Mouse (Mus musculus): ENCODE data around the gene Wap. TPM values are rescaled to one million over a fixed set of nuclear protein-coding genes. Genes with fewer than 3 reads are reported as not detected.

Wap gene
- total and polyA plus RNA-seq, 2 experiments from 2014 or later: not detected

- Histone ChIP-seq H3K4me2 (ENCODE audit: low read depth, low read length) (peak overlapping the region; percentile 37), H3K9ac (replicated peaks; ENCODE audit: low read depth, low read length) (no peak overlapping the region), H3K9me3 (replicated peaks; ENCODE audit: control insufficient read depth, low read length) (no peaks in the 10 kb centered on the region), H3K4me1 (ENCODE audit: control insufficient read depth, insufficient read depth) (peaks cover 20% of the 10 kb centered on the region), H3K36me3 (replicated peaks; ENCODE audit: control insufficient read depth, insufficient read depth, low read length) (no peaks in the 10 kb centered on the region), H3K27ac (ENCODE audit: low read depth) (no peak overlapping the region), H3K4me3 (ENCODE audit: low read depth, low read length) (no peak overlapping the region), H3K27me3 (ENCODE audit: control insufficient read depth, insufficient read depth, low read length) (peaks cover 37% of the 10 kb centered on the region)
- DNase-seq (ENCODE audit: low spot score) (peak; percentile 70), ATAC-seq (ENCODE audit: insufficient read depth, low read depth) (peak; percentile 78)
- TF ChIP-seq CTCF (IDR thresholded peaks at IDR 0.05; ENCODE audit: low read depth): no peak
- no peak for TF ChIP-seq EP300 (IDR thresholded peaks at IDR 0.05; ENCODE audit: low read depth)
- 10% methylated on average over 12 of the region's 12 CpGs for WGBS
Observed at GRCm38 (mm10) chr11:6603887-6604603, 34.4 kb downstream of the Wap start.

GRCm38 (mm10) chr11:6603224-6603623 is 35.2 kb downstream of the Wap start:
- H3K27ac ChIP-seq (ENCODE audit: low read depth): no peak overlapping the region
- ATAC-seq (ENCODE audit: insufficient read depth, low read depth) (no peak), DNase-seq (ENCODE audit: low spot score) (peak; percentile 3)
- H3K4me2 ChIP-seq (ENCODE audit: low read depth, low read length): no peak overlapping the region
- 62% methylated on average over 9 of the region's 9 CpGs for WGBS
- H3K9ac ChIP-seq (replicated peaks; ENCODE audit: low read depth, low read length): no peak overlapping the region
- no peak overlapping the region for H3K4me3 ChIP-seq (ENCODE audit: low read depth, low read length)
- peaks cover 2% of the 10 kb centered on the region; the same call in 1 of the 2 replicates for H3K36me3 ChIP-seq (replicated peaks; ENCODE audit: control insufficient read depth, insufficient read depth, low read length)
- peaks cover 37% of the 10 kb centered on the region for H3K27me3 ChIP-seq (ENCODE audit: control insufficient read depth, insufficient read depth, low read length)
- H3K9me3 ChIP-seq (replicated peaks; ENCODE audit: control insufficient read depth, low read length): no peaks in the 10 kb centered on the region
- H3K4me1 ChIP-seq (ENCODE audit: control insufficient read depth, insufficient read depth): peaks cover 20% of the 10 kb centered on the region
- no peak for TF ChIP-seq CTCF (IDR thresholded peaks at IDR 0.05; ENCODE audit: low read depth)
- no peak for TF ChIP-seq EP300 (IDR thresholded peaks at IDR 0.05; ENCODE audit: low read depth)

GRCm38 (mm10) chr11:6602662-6603061 is 35.8 kb downstream of the Wap start:
- H3K27me3 ChIP-seq (ENCODE audit: control insufficient read depth, insufficient read depth, low read length): peaks cover 37% of the 10 kb centered on the region
- H3K9ac ChIP-seq (replicated peaks; ENCODE audit: low read depth, low read length): no peak overlapping the region
- no peaks in the 10 kb centered on the region for H3K9me3 ChIP-seq (replicated peaks; ENCODE audit: control insufficient read depth, low read length)
- peaks cover 20% of the 10 kb centered on the region for H3K4me1 ChIP-seq (ENCODE audit: control insufficient read depth, insufficient read depth)
- 89% methylated on average over 9 of the region's 9 CpGs for WGBS
- no peak overlapping the region for H3K27ac ChIP-seq (ENCODE audit: low read depth)
- DNase-seq (ENCODE audit: low spot score): no peak
- H3K4me2 ChIP-seq (ENCODE audit: low read depth, low read length): no peak overlapping the region
- no peak for ATAC-seq (ENCODE audit: insufficient read depth, low read depth)
- peaks cover 5% of the 10 kb centered on the region; the same call in 1 of the 2 replicates for H3K36me3 ChIP-seq (replicated peaks; ENCODE audit: control insufficient read depth, insufficient read depth, low read length)
- no peak for TF ChIP-seq CTCF (IDR thresholded peaks at IDR 0.05; ENCODE audit: low read depth)
- no peak for TF ChIP-seq EP300 (IDR thresholded peaks at IDR 0.05; ENCODE audit: low read depth)
- no peak overlapping the region for H3K4me3 ChIP-seq (ENCODE audit: low read depth, low read length)

- H3K4me1 ChIP-seq (ENCODE audit: control insufficient read depth, insufficient read depth): peaks cover 20% of the 10 kb centered on the region
- H3K4me2 ChIP-seq (ENCODE audit: low read depth, low read length): no peak overlapping the region
- no peaks in the 10 kb centered on the region for H3K9me3 ChIP-seq (replicated peaks; ENCODE audit: control insufficient read depth, low read length)
- DNase-seq (ENCODE audit: low spot score): peak; percentile 4
- no peak for TF ChIP-seq CTCF (IDR thresholded peaks at IDR 0.05; ENCODE audit: low read depth)
- TF ChIP-seq EP300 (IDR thresholded peaks at IDR 0.05; ENCODE audit: low read depth): no peak
- ATAC-seq (ENCODE audit: insufficient read depth, low read depth): no peak
- H3K27ac ChIP-seq (ENCODE audit: low read depth): no peak overlapping the region
- no peak overlapping the region for H3K4me3 ChIP-seq (ENCODE audit: low read depth, low read length)
- H3K9ac ChIP-seq (replicated peaks; ENCODE audit: low read depth, low read length): no peak overlapping the region
- peaks cover 8% of the 10 kb centered on the region for H3K36me3 ChIP-seq (replicated peaks; ENCODE audit: control insufficient read depth, insufficient read depth, low read length)
- H3K27me3 ChIP-seq (ENCODE audit: control insufficient read depth, insufficient read depth, low read length): peaks cover 31% of the 10 kb centered on the region
- WGBS: 71% methylated on average over 20 of the region's 20 CpGs
Observed at GRCm38 (mm10) chr11:6601649-6602480, 36.6 kb downstream of the Wap start.

- no peak for ATAC-seq (ENCODE audit: insufficient read depth, low read depth)
- H3K27me3 ChIP-seq (ENCODE audit: control insufficient read depth, insufficient read depth, low read length): peaks cover 17% of the 10 kb centered on the region; the same call in 1 of the 2 replicates
Observed at GRCm38 (mm10) chr11:6600284-6600944, 38.0 kb downstream of the Wap start.

More at GRCm38 (mm10) chr11:6600284-6600944, 38.0 kb downstream of the Wap start:
- Histone ChIP-seq H3K4me3 (ENCODE audit: low read depth, low read length) (no peak overlapping the region), H3K4me2 (ENCODE audit: low read depth, low read length) (no peak overlapping the region), H3K9ac (replicated peaks; ENCODE audit: low read depth, low read length) (no peak overlapping the region), H3K36me3 (replicated peaks; ENCODE audit: control insufficient read depth, insufficient read depth, low read length) (peaks cover 20% of the 10 kb centered on the region), H3K9me3 (replicated peaks; ENCODE audit: control insufficient read depth, low read length) (no peaks in the 10 kb centered on the region), H3K27ac (ENCODE audit: low read depth) (no peak overlapping the region), H3K4me1 (ENCODE audit: control insufficient read depth, insufficient read depth) (peaks cover 17% of the 10 kb centered on the region)
- DNase-seq (ENCODE audit: low spot score): peak; percentile 4
- TF ChIP-seq CTCF (IDR thresholded peaks at IDR 0.05; ENCODE audit: low read depth) (no peak), EP300 (IDR thresholded peaks at IDR 0.05; ENCODE audit: low read depth) (no peak)
- WGBS: 80% methylated on average over 8 of the region's 8 CpGs

Measured in heart, postnatal 0 days (tissue).